Mouse (Mus musculus): ENCODE measurements around the gene Nedd9. TPM values are rescaled to one million over a fixed set of nuclear protein-coding genes. Genes with fewer than 3 reads are reported as not detected.

Nedd9 gene
- polyA plus RNA-seq, 1 experiment, result 24.7 TPM

DNA sequence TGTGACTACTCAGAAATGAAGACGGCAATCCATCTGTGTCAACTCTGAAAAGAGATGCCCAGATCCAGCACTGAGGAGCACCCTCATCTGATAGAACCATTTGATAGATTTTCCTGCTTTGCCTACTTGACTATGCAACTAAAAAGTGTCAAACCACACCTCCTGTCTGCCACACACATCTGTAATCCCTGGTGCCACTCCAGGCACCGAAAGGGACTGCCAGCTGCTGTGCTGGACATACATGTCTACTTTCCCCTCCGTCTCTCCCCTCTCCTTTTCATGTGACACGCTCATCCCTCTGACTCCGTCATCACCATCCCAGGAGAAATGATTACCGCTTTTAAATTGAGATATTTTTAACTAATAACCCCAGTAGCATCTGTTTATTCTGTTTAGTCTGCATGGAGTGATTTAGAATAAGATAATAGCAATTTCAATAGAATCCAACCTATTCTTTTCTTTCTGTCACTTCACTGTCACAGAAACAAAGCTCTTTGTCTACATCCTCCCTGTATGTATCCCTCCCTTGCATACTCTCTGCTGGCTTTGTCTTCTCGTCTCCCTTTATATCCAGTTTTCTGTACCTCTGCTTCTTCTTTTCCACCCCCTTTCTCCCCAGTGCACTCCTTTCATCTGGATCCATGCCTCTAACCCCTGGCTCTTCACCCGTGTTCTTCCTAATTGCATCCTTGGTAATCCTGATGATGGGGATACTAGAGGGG lies 5.0 kb upstream of the Nedd9 start:
- no peak for DNase-seq
- H3K36me3 ChIP-seq (ENCODE audit: control insufficient read depth, insufficient read depth, low read length), result no peaks in the 10 kb centered on the region
- H3K4me1 ChIP-seq (ENCODE audit: control insufficient read depth, insufficient read depth, low read length), result no peaks in the 10 kb centered on the region
- TF ChIP-seq CTCF (conservative IDR thresholded peaks at IDR 0.05; ENCODE audit: insufficient read depth, insufficient read length, low read depth, low read length), result no peak
- TF ChIP-seq POLR2A (IDR thresholded peaks at IDR 0.05; ENCODE audit: low read depth, low read length), result no peak
- no peaks in the 10 kb centered on the region for H3K27me3 ChIP-seq (replicated peaks; ENCODE audit: control insufficient read depth, insufficient read depth, low read length)
- 90% methylated on average over 8 of the region's 8 CpGs for WGBS
- H3K27ac ChIP-seq (ENCODE audit: insufficient read depth, low read depth, low read length), result no peak overlapping the region
- no peak overlapping the region for H3K4me3 ChIP-seq (ENCODE audit: insufficient read depth, low read depth, low read length)

DNA sequence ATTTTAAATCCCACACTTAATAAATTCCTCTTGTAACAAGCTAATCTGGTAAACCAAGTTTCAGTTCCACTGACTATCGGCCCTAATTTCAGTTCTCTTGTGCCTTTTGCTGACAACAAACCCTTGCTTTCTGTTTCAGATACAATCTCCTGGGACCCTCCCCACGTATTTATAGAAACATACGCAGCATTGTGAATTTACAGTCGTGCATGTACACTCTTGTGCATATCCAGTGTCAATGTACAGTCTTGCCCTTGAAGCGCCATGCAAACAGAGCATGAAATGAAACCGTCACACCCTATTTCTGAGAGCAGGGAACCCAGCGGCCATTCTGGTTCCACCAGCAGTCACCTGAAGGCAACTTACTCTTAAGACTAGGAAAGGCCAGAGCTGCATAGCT lies 4.4 kb upstream of the Nedd9 start:
- Histone ChIP-seq H3K27me3 (replicated peaks; ENCODE audit: control insufficient read depth, insufficient read depth, low read length) (no peaks in the 10 kb centered on the region), H3K4me1 (ENCODE audit: control insufficient read depth, insufficient read depth, low read length) (no peaks in the 10 kb centered on the region), H3K4me3 (ENCODE audit: insufficient read depth, low read depth, low read length) (no peak overlapping the region), H3K36me3 (ENCODE audit: control insufficient read depth, insufficient read depth, low read length) (no peaks in the 10 kb centered on the region), H3K27ac (ENCODE audit: insufficient read depth, low read depth, low read length) (no peak overlapping the region)
- TF ChIP-seq CTCF (conservative IDR thresholded peaks at IDR 0.05; ENCODE audit: insufficient read depth, insufficient read length, low read depth, low read length) (no peak), POLR2A (IDR thresholded peaks at IDR 0.05; ENCODE audit: low read depth, low read length) (no peak)
- 76% methylated on average over 7 of the region's 7 CpGs for WGBS
- DNase-seq, result no peak

DNA sequence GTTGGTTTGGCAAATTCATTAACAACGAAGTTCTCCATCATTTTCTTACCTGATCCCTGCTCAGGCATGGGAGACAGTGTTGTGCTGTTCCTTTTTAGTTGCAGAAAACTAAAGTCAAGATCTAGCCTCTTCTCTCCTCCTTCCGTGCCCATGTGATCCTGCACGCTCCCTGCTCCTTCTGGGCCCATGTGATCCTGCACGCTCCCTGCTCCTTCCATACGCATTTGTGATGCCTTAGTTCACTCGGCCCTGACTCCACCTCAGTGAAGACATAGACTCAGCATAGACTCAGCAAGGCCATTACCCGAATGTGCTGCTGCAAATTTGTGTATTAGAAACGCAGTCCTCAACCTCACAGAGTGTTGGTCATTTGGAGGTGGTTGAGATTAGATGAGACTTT lies 3.1 kb upstream of the Nedd9 start:
- WGBS, result 80% methylated on average over 8 of the region's 8 CpGs
- H3K27ac ChIP-seq (ENCODE audit: insufficient read depth, low read depth, low read length), result no peak overlapping the region
- no peaks in the 10 kb centered on the region for H3K36me3 ChIP-seq (ENCODE audit: control insufficient read depth, insufficient read depth, low read length)
- no peaks in the 10 kb centered on the region for H3K4me1 ChIP-seq (ENCODE audit: control insufficient read depth, insufficient read depth, low read length)
- H3K4me3 ChIP-seq (ENCODE audit: insufficient read depth, low read depth, low read length), result no peak overlapping the region
- TF ChIP-seq POLR2A (IDR thresholded peaks at IDR 0.05; ENCODE audit: low read depth, low read length) (no peak), CTCF (conservative IDR thresholded peaks at IDR 0.05; ENCODE audit: insufficient read depth, insufficient read length, low read depth, low read length) (no peak)
- DNase-seq, result no peak
- no peaks in the 10 kb centered on the region for H3K27me3 ChIP-seq (replicated peaks; ENCODE audit: control insufficient read depth, insufficient read depth, low read length)

DNA sequence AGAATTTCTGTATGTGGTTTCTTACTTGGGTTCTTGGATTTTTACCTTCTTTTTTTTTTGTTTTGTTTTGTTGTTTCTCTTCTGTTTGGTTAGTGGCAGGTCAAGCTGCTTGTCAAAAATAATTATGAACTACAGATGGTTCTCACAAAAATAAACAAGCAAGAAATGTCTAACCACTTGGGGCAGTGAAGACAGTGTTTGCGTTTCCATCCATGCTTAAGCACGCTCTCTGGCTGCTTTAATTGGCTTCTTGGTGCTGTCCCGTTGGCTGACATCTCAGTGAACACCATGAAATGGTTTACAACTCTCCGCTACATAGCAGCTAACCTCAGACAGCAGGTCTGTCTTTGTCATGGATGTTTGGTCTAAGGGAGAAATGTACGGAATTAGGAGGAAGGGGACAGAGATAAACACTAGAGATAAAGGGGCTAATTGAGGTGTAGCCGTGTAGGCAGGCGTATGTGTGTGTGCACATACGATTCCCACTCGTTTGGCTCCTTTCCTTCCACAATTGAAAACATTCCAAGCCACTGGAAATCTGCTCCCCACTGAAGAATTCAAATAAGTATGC lies 2.6 kb upstream of the Nedd9 start:
- no peaks in the 10 kb centered on the region for H3K36me3 ChIP-seq (ENCODE audit: control insufficient read depth, insufficient read depth, low read length)
- WGBS, result 66% methylated on average over 9 of the region's 9 CpGs
- H3K27ac ChIP-seq (ENCODE audit: insufficient read depth, low read depth, low read length), result no peak overlapping the region
- no peaks in the 10 kb centered on the region for H3K27me3 ChIP-seq (replicated peaks; ENCODE audit: control insufficient read depth, insufficient read depth, low read length)
- H3K4me1 ChIP-seq (ENCODE audit: control insufficient read depth, insufficient read depth, low read length), result no peaks in the 10 kb centered on the region
- H3K4me3 ChIP-seq (ENCODE audit: insufficient read depth, low read depth, low read length), result no peak overlapping the region
- TF ChIP-seq CTCF (conservative IDR thresholded peaks at IDR 0.05; ENCODE audit: insufficient read depth, insufficient read length, low read depth, low read length) (no peak), POLR2A (IDR thresholded peaks at IDR 0.05; ENCODE audit: low read depth, low read length) (no peak)
- peak; percentile 27 for DNase-seq

DNA sequence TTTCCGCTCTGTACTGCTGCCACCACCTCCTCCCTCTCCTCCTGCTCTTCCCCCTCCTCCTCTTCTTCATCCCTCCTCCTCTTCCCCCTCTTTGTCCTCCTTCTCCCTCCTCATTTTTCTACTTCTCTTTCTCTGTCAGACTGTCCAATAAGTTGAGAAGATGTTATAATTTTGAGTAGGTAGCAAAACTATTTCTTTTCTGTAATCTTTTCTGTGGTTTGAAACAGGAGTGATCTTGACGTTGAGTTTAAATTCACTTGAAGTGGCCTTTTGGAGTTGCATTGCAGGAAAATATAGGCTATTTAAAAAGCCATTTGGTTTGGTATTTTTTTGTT lies 214 bp upstream of the Nedd9 start:
- no peak for DNase-seq
- Histone ChIP-seq H3K4me3 (ENCODE audit: insufficient read depth, low read depth, low read length) (peak overlapping the region; percentile 50), H3K36me3 (ENCODE audit: control insufficient read depth, insufficient read depth, low read length) (no peaks in the 10 kb centered on the region), H3K27me3 (replicated peaks; ENCODE audit: control insufficient read depth, insufficient read depth, low read length) (no peaks in the 10 kb centered on the region), H3K27ac (ENCODE audit: insufficient read depth, low read depth, low read length) (peak overlapping the region; percentile 65), H3K4me1 (ENCODE audit: control insufficient read depth, insufficient read depth, low read length) (no peaks in the 10 kb centered on the region)
- no peak for TF ChIP-seq POLR2A (IDR thresholded peaks at IDR 0.05; ENCODE audit: low read depth, low read length)
- no peak for TF ChIP-seq CTCF (conservative IDR thresholded peaks at IDR 0.05; ENCODE audit: insufficient read depth, insufficient read length, low read depth, low read length)
- WGBS, result 72% methylated on average over 2 of the region's 2 CpGs

DNA sequence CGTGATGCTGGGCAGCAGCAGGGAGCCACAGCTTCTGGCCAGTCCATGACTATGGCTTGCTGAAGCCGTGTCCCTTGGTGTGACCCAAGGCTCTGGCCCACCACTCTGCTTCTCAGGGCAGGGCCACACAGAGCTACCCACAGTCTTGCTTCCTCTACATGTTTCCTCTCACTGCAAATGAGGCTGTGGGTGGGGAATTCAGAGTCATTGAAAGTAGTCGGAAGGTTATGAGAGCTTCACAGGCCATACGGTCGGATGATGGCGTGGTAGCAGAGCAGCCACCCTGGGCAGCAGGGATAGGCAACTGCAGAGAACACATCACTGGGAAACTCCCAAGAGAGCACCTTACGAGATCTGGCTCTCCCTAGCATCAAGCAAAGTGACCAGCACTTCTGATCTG lies 3.2 kb downstream of the Nedd9 start:
- Histone ChIP-seq H3K4me3 (ENCODE audit: insufficient read depth, low read depth, low read length) (no peak overlapping the region), H3K36me3 (ENCODE audit: control insufficient read depth, insufficient read depth, low read length) (no peaks in the 10 kb centered on the region), H3K4me1 (ENCODE audit: control insufficient read depth, insufficient read depth, low read length) (no peaks in the 10 kb centered on the region), H3K27ac (ENCODE audit: insufficient read depth, low read depth, low read length) (no peak overlapping the region), H3K27me3 (replicated peaks; ENCODE audit: control insufficient read depth, insufficient read depth, low read length) (no peaks in the 10 kb centered on the region)
- 91% methylated on average over 7 of the region's 7 CpGs for WGBS
- DNase-seq, result no peak
- TF ChIP-seq CTCF (conservative IDR thresholded peaks at IDR 0.05; ENCODE audit: insufficient read depth, insufficient read length, low read depth, low read length), result no peak
- no peak for TF ChIP-seq POLR2A (IDR thresholded peaks at IDR 0.05; ENCODE audit: low read depth, low read length)

DNA sequence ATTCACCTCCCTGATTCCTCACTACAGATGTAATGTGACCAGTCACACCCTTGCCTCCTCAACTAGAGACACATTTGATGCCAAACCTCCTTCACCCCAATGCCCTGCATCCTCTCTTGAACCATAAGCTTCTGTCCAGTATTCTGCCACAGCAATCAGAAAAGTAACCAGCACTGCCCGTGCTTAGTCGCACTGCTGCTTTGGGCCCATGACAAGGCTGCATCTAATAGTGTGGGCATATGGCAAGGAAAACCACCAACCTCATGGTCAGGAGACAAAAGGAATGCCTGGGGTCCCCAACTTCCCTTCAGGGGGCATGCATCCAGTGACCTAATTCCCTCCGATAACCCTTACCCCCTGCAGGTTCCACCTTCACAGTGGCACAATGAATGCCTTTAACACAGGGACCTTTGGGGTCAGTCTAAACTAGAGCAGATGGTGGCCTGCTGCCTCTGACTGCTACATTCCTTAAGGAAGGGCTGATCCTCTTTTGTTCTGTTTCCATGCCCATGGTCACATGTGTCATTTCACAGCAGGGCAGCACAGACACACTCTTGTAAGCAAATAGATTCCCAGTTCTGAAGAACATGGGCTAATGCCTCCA lies 4.7 kb downstream of the Nedd9 start:
- TF ChIP-seq CTCF (conservative IDR thresholded peaks at IDR 0.05; ENCODE audit: insufficient read depth, insufficient read length, low read depth, low read length) (no peak), POLR2A (IDR thresholded peaks at IDR 0.05; ENCODE audit: low read depth, low read length) (no peak)
- Histone ChIP-seq H3K4me3 (ENCODE audit: insufficient read depth, low read depth, low read length) (no peak overlapping the region), H3K36me3 (ENCODE audit: control insufficient read depth, insufficient read depth, low read length) (no peaks in the 10 kb centered on the region), H3K27ac (ENCODE audit: insufficient read depth, low read depth, low read length) (no peak overlapping the region), H3K27me3 (replicated peaks; ENCODE audit: control insufficient read depth, insufficient read depth, low read length) (no peaks in the 10 kb centered on the region), H3K4me1 (ENCODE audit: control insufficient read depth, insufficient read depth, low read length) (no peaks in the 10 kb centered on the region)
- DNase-seq, result no peak
- WGBS, result 95% methylated on average over 3 of the region's 3 CpGs

Measured in kidney, adult 2 months (tissue).